Mouse (Mus musculus): ENCODE measurements around the gene Treml1.

Gene Treml1

GRCm38 (mm10) chr17:48409380-48410298 lies 49.9 kb downstream of the Treml1 start, which contains the start of the genes Nfya and Oard1:
Nfya (minus strand) TSS chr17:48409906.
Oard1 (plus strand) TSS chr17:48410014.
- DNase-seq (ENCODE audit: low spot score in 2 of 2): peak; percentile 100

- no peak for DNase-seq (ENCODE audit: low spot score in 2 of 2)
These were observed 50.6 kb downstream of the Treml1 start for GRCm38 (mm10) chr17:48410299-48410785.

- no peak for DNase-seq (ENCODE audit: low spot score in 2 of 2)
These were observed 51.5 kb downstream of the Treml1 start for GRCm38 (mm10) chr17:48411241-48411640.

GRCm38 (mm10) chr17:48416011-48416410 lies 56.3 kb downstream of the Treml1 start:
- no peak for DNase-seq (ENCODE audit: low spot score in 2 of 2)

Data from spleen, postnatal 10 days (tissue).